In the genomic region with DNA sequence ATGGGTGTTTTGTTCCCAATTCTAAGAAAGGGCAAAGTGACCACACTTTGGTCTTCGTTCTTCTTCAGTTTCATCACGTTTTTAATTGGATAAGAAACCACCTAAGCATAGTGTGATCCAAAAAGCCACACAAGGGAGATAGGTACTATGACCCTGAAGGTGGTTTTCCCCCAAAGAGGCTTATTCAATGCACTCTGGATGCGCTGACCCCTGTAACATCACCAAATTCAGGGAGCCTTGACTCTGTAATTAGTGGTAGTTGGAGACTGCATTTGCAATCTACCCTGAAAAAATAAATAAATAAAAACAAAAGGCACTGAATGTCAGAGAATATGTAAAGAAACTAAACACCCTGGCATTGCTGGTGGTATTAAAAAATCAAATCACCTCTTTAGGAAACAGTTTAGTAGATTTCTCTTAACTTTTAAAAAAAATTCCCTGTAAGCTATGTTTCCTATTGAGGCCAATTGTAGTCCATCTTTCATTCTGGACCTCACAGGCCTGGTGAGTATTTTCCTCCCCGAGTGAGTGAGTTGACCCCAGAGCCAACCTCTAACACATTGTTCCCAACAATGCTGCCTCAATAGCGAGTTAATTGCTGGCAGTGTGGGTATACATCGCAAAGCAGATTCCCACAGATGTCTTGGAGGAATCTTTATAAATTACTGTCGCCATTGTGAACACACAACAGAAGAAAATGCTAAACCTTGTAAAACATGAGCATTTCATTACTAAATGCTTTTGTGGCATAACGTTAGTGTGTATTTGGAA, we compare ENCODE assay signal across 18 mouse cellular contexts.
A peak's percentile ranks its signal among the peaks of the same experiment; 100 is the strongest.
DNase-seq lines count a peak whose midpoint lies in the region; ATAC-seq and TF ChIP-seq lines count a peak whose summit lies in the region.
"Had no signal": no experiment of that assay in that cellular context is flagged by ENCODE, and none has a peak within 500 bp of the region (broad histone marks: within the 10 kb centered on the region; RNA-seq: fewer than 3 reads in every experiment).

No protein-coding gene starts in this region.

- no peak for DNase-seq in midbrain, embryonic 11.5 days (ENCODE audit: low spot score, missing footprints)
- DNase-seq in midbrain, postnatal 0 days (ENCODE audit: low spot score) = no peak
- peak; percentile 17 for DNase-seq in embryo, embryonic 9.5 days (ENCODE audit: extremely low spot score)
- peak; percentile 82 for DNase-seq in retina, postnatal 1 day
- DNase-seq in urinary bladder, postnatal 36 days (ENCODE audit: low spot score in 2 of 2) = no peak
- no peak for DNase-seq in lung, postnatal 4 days
- DNase-seq: B cell, adult 2 months; cerebellum, adult 11-12 months; cerebellum, postnatal 36 days; kidney, adult 18-20 months; kidney, postnatal 4 days; layer of hippocampus, postnatal 36 days; right cerebral cortex, adult 18-20 months; thymus, postnatal 25 days had no signal

- peak; percentile 62 for ATAC-seq in midbrain, embryonic 11.5 days (ENCODE audit: low FRiP score)
- no peak for ATAC-seq in midbrain, postnatal 0 days (ENCODE audit: low FRiP score)
- ATAC-seq in hindbrain, embryonic 15.5 days (ENCODE audit: low FRiP score, low read depth) = no peak
- ATAC-seq: liver, embryonic 12.5 days; lung, postnatal 0 days had no signal

- no peak overlapping the region for H3K27ac ChIP-seq in midbrain, embryonic 11.5 days (ENCODE audit: low read depth, low read length)
- no peak overlapping the region for H3K27ac ChIP-seq in midbrain, postnatal 0 days (ENCODE audit: low read depth, low read length)
- no peak overlapping the region for H3K27ac ChIP-seq in hindbrain, embryonic 15.5 days (replicated peaks)
- H3K27ac ChIP-seq: limb, embryonic 10.5 days; liver, embryonic 12.5 days had no signal

- H3K27me3 ChIP-seq in midbrain, embryonic 11.5 days (ENCODE audit: control insufficient read depth, insufficient read depth, low read length) = no peaks in the 10 kb centered on the region
- H3K27me3 ChIP-seq in midbrain, postnatal 0 days (ENCODE audit: insufficient read depth, low read length) = no peaks in the 10 kb centered on the region
- H3K27me3 ChIP-seq in hindbrain, embryonic 15.5 days = no peaks in the 10 kb centered on the region
- H3K27me3 ChIP-seq: liver, embryonic 12.5 days had no signal

- H3K4me1 ChIP-seq in midbrain, embryonic 11.5 days (ENCODE audit: control insufficient read depth, insufficient read depth, low read length) = no peaks in the 10 kb centered on the region; the same call in 1 of the 2 replicates
- H3K4me1 ChIP-seq in midbrain, postnatal 0 days (ENCODE audit: insufficient read depth, low read length) = no peaks in the 10 kb centered on the region
- no peaks in the 10 kb centered on the region for H3K4me1 ChIP-seq in hindbrain, embryonic 15.5 days (replicated peaks)
- H3K4me1 ChIP-seq: limb, embryonic 10.5 days; liver, embryonic 12.5 days had no signal

- H3K9ac ChIP-seq in midbrain, embryonic 11.5 days (ENCODE audit: low read length) = no peak overlapping the region
- H3K9ac ChIP-seq in midbrain, postnatal 0 days (replicated peaks; ENCODE audit: low read length, poor library complexity, severe bottlenecking) = no peak overlapping the region
- H3K9ac ChIP-seq in hindbrain, embryonic 15.5 days = no peak overlapping the region
- H3K9ac ChIP-seq: liver, embryonic 12.5 days had no signal

- no peaks in the 10 kb centered on the region for H3K9me3 ChIP-seq in midbrain, embryonic 11.5 days (ENCODE audit: control insufficient read depth, low read length)
- no peaks in the 10 kb centered on the region for H3K9me3 ChIP-seq in midbrain, postnatal 0 days (ENCODE audit: low read length)
- no peaks in the 10 kb centered on the region for H3K9me3 ChIP-seq in hindbrain, embryonic 15.5 days
- H3K9me3 ChIP-seq: limb, embryonic 10.5 days; liver, embryonic 12.5 days had no signal

- no peak overlapping the region for H3K4me3 ChIP-seq in midbrain, embryonic 11.5 days (ENCODE audit: low read depth, low read length)
- no peak overlapping the region for H3K4me3 ChIP-seq in midbrain, postnatal 0 days (ENCODE audit: low read depth, low read length)
- no peak overlapping the region for H3K4me3 ChIP-seq in hindbrain, embryonic 15.5 days
- H3K4me3 ChIP-seq: limb, embryonic 10.5 days; liver, embryonic 12.5 days had no signal

- WGBS in midbrain, embryonic 11.5 days = 41% methylated on average over 8 of the region's 8 CpGs
- WGBS in midbrain, postnatal 0 days = 46% methylated on average over 8 of the region's 8 CpGs
- 26% methylated on average over 8 of the region's 8 CpGs for WGBS in hindbrain, embryonic 15.5 days

- TF ChIP-seq CTCF in midbrain, postnatal 0 days (IDR thresholded peaks at IDR 0.05) = no peak

- no peak overlapping the region for H3K4me2 ChIP-seq in midbrain, embryonic 11.5 days
- no peak overlapping the region for H3K4me2 ChIP-seq in midbrain, postnatal 0 days (ENCODE audit: low read depth, low read length, poor library complexity, severe bottlenecking)
- H3K4me2 ChIP-seq in hindbrain, embryonic 15.5 days = peak overlapping the region; percentile 21
- H3K4me2 ChIP-seq: liver, embryonic 12.5 days had no signal

- H3K36me3 ChIP-seq in midbrain, embryonic 11.5 days (ENCODE audit: control insufficient read depth, insufficient read depth, low read length) = no peaks in the 10 kb centered on the region
- no peaks in the 10 kb centered on the region for H3K36me3 ChIP-seq in midbrain, postnatal 0 days (ENCODE audit: insufficient read depth, low read length)
- H3K36me3 ChIP-seq in hindbrain, embryonic 15.5 days = no peaks in the 10 kb centered on the region
- H3K36me3 ChIP-seq: limb, embryonic 10.5 days; liver, embryonic 12.5 days had no signal

Comparison
In these comparisons a context has a peak if more than half of its experiments do, and no peak if none do; other contexts are left out.
1. DNase-seq: peak in embryo, embryonic 9.5 days (single experiment) and retina, postnatal 1 day (single experiment); none in midbrain, embryonic 11.5 days (single experiment), midbrain, postnatal 0 days (single experiment), urinary bladder, postnatal 36 days (0 of 2) and lung, postnatal 4 days (0 of 2).